14 mouse cellular contexts compared by ENCODE assay signal in genomic region chr15:52484276-52484675, GRCm38 (mm10).
"Had no signal": no experiment of that assay in that cellular context is flagged by ENCODE, and none has a peak within 500 bp of the region (broad histone marks: within the 10 kb centered on the region; RNA-seq: fewer than 3 reads in every experiment).

No protein-coding gene starts in this region.

- DNase-seq: cerebellum, adult 8-10 months; cerebellum, adult 9-10 months; cerebellum, adult 9-11 months; cerebellum, postnatal 36 days; embryo, embryonic 11 days; forebrain, postnatal 0 days; gastrocnemius, adult 2 months; gastrocnemius, postnatal 10 days; gastrocnemius, postnatal 14 days; gastrocnemius, postnatal 25 days; gastrocnemius, postnatal 36 days; heart, adult 11 months; heart, adult 18-20 months; heart, adult 2 months had no signal
